Mouse (Mus musculus) testis, adult 2 months (tissue): ENCODE results near the gene Lbp. TPM values are rescaled to one million over a fixed set of nuclear protein-coding genes. Genes with fewer than 3 reads are reported as not detected.

Source experiments
- H3K27ac ChIP-seq: fragments of 200-500 bp; 2 replicates; pipeline ENCODE4 v1.5.1; 2012; ENCODE audit warnings: low read depth, low read length; ENCODE audit not compliant: control insufficient read depth, insufficient read depth
- H3K27me3 ChIP-seq: fragments of 200-500 bp; 2 replicates; pipeline ENCODE4 v1.6.1; 2012; ENCODE audit warnings: mild to moderate bottlenecking, low read length, moderate library complexity; ENCODE audit not compliant: control insufficient read depth, insufficient read depth
- H3K36me3 ChIP-seq: fragments of 200-500 bp; 2 replicates; pipeline ENCODE4 v1.6.1; 2012; ENCODE audit warnings: mild to moderate bottlenecking, low read length; ENCODE audit not compliant: control insufficient read depth, insufficient read depth
- H3K4me1 ChIP-seq: fragments of 200-500 bp; 2 replicates; pipeline ENCODE4 v1.6.1; 2012; ENCODE audit warnings: low read length; ENCODE audit not compliant: control insufficient read depth, insufficient read depth
- H3K4me3 ChIP-seq: fragments of 200-500 bp; 2 replicates; pipeline ENCODE4 v1.5.1; 2012; ENCODE audit warnings: low read depth, mild to moderate bottlenecking, low read length, moderate library complexity, mixed read lengths; ENCODE audit not compliant: control insufficient read depth
- CTCF ChIP-seq: fragments of 200-500 bp; IDR thresholded peaks from 2 replicates; pipeline ENCODE4 v1.5.1; 2012; ENCODE audit warnings: low read depth, mild to moderate bottlenecking, inconsistent platforms, low read length, moderate library complexity; ENCODE audit not compliant: control insufficient read depth, insufficient read depth, insufficient replicate concordance
- POLR2A ChIP-seq: fragments of 200-500 bp; IDR thresholded peaks from 2 replicates; pipeline ENCODE4 v1.6.1; 2012; ENCODE audit warnings: low read depth, mild to moderate bottlenecking, inconsistent platforms, low read length, moderate library complexity; ENCODE audit not compliant: control insufficient read depth
- polyA plus RNA-seq: library from polyadenylated mRNA; depleted of rRNA; stranded (reverse); fragments of >200 nt; gene quantifications from 2 replicates; pipeline ENCODE4 v1.2.3, GENCODE M21; 2012

Lbp gene
- polyA plus RNA-seq, 1 experiment, result 14.9 TPM

DNA sequence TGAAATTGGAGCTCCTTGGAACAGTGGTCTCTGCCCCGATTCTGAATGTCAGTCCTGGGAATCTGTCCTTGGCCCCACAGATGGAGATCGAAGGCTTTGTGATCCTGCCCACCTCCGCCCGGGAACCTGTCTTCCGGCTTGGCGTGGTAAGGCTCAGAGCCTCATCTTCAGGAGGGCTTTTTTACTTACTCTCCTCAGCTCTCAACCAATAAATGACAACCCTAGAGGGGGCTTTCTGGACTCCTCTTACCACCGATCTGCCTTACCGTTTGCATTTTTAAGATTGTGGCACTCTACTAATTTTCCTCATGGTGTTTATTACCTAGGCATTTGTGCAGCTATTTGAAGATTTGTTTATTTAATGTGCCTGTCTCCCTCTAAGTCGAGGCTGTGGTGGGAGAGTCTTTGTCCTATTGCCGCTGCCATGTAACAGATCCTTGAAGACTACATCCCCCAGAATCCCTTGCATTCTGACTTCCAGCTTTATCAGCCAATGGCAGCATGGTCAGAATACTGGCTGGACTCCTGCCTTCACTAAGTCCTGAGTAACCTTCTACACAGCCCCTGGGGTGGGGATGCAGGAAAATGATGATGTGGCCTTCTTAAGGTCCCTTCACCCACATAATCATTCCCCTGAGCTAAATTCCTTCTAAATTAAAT is 18.4 kb downstream of the Lbp start:
- H3K27me3 ChIP-seq, result no peaks in the 10 kb centered on the region
- no peak overlapping the region for H3K27ac ChIP-seq
- H3K4me3 ChIP-seq, result no peak overlapping the region
- H3K36me3 ChIP-seq, result no peaks in the 10 kb centered on the region
- TF ChIP-seq POLR2A (no peak), CTCF (no peak)
- no peaks in the 10 kb centered on the region for H3K4me1 ChIP-seq

- Histone ChIP-seq H3K4me1 (no peaks in the 10 kb centered on the region), H3K27ac (no peak overlapping the region), H3K36me3 (no peaks in the 10 kb centered on the region), H3K27me3 (no peaks in the 10 kb centered on the region), H3K4me3 (no peak overlapping the region)
- TF ChIP-seq POLR2A (no peak), CTCF (no peak)
These were observed 19.3 kb downstream of the Lbp start for GRCm38 (mm10) chr2:158325609-158326008.

GRCm38 (mm10) chr2:158334356-158334755 is 28.1 kb downstream of the Lbp start:
- no peak overlapping the region for H3K27ac ChIP-seq
- no peak overlapping the region for H3K4me3 ChIP-seq
- TF ChIP-seq POLR2A (no peak), CTCF (no peak)
- no peaks in the 10 kb centered on the region for H3K27me3 ChIP-seq
- no peaks in the 10 kb centered on the region for H3K4me1 ChIP-seq
- no peaks in the 10 kb centered on the region for H3K36me3 ChIP-seq

GRCm38 (mm10) chr2:158337698-158338097 is 31.4 kb downstream of the Lbp start:
- Histone ChIP-seq H3K27me3 (no peaks in the 10 kb centered on the region), H3K36me3 (no peaks in the 10 kb centered on the region), H3K27ac (no peak overlapping the region), H3K4me3 (no peak overlapping the region), H3K4me1 (peaks cover 3% of the 10 kb centered on the region; the same call in 1 of the 2 replicates)
- TF ChIP-seq POLR2A (no peak), CTCF (no peak)

DNA sequence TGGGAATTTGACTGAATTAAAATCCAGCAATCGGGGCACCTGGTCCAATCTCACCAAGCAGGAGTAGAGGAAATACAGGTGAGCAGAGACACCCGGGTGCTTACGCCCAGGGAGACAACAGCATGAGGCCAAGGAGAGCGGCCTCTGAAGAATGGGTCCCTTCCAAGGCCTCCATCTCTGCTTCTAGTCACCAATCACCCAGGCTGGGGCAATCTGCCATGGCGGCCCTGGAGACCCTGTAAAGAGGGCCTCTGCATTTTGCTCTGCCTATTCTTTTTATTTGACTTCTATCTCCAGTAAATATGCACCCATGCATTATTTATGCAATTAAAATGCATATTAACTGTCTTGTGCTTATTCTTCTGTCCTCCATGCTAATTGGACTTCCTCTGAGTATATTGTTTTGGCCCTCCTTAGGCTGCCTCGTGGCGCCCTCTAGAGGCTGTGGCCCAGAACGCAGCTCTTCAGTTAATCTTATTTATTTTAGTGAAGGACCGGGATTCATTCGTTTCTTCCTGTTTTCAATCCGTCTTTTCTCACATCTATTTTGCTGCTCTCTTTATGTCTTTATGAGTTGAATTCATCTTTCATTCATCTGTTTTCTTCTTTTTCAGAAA is 33.8 kb downstream of the Lbp start:
- Histone ChIP-seq H3K27ac (no peak overlapping the region), H3K27me3 (no peaks in the 10 kb centered on the region), H3K36me3 (no peaks in the 10 kb centered on the region), H3K4me3 (no peak overlapping the region), H3K4me1 (peaks cover 3% of the 10 kb centered on the region; the same call in 1 of the 2 replicates)
- TF ChIP-seq CTCF (peak; percentile 86; the same call in 1 of the 2 replicates), POLR2A (no peak)

GRCm38 (mm10) chr2:158341324-158341723 is 35.0 kb downstream of the Lbp start:
- TF ChIP-seq POLR2A (no peak), CTCF (no peak)
- H3K4me1 ChIP-seq, result peaks cover 3% of the 10 kb centered on the region; the same call in 1 of the 2 replicates
- no peak overlapping the region for H3K27ac ChIP-seq

DNA sequence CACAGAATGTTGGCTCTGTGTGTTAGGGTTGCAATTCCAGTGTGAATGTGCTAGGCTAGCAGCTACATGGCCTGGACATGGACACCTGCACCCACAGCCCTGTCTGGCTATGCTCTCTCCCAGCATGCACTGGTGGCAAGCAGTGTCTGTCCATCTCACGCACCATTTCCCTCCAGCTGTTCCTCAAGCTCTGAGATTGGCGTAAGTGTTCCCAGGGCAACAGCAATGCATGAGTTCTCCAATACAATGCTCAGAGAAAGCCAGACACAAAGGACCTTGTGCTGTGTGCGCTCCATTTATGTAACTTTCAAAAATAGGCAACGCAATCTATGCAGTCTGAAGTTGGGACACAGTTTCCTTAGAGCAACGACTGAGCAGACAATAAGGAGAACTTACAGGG is 37.2 kb downstream of the Lbp start:
- H3K4me1 ChIP-seq, result peaks cover 3% of the 10 kb centered on the region; the same call in 1 of the 2 replicates
- no peaks in the 10 kb centered on the region for H3K36me3 ChIP-seq
- no peak overlapping the region for H3K27ac ChIP-seq
- TF ChIP-seq POLR2A (no peak), CTCF (no peak)
- no peak overlapping the region for H3K4me3 ChIP-seq
- H3K27me3 ChIP-seq, result no peaks in the 10 kb centered on the region

More at GRCm38 (mm10) chr2:158341324-158341723, 35.0 kb downstream of the Lbp start:
- Histone ChIP-seq H3K4me3 (no peak overlapping the region), H3K36me3 (no peaks in the 10 kb centered on the region), H3K27me3 (no peaks in the 10 kb centered on the region)

DNA sequence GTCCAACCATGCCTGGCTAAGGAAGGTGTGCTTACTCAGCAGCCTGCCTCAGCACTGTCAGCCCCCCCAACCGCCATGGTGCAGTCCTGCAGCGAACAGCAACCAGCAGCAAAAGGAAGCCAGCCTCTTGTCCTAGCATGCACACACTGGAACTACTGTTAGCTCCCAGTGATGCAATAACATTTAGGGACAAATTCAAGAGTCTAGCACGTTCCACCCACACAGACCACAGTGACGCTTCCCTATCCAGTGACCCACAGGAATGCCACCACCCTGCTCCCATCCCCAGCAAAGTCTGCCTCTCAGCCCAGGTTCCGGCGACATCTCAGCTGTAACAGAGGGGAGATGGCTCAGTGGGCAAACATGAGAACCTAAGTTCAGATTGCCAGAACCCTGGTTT is 40.2 kb downstream of the Lbp start:
- Histone ChIP-seq H3K36me3 (no peaks in the 10 kb centered on the region), H3K4me1 (no peaks in the 10 kb centered on the region), H3K27ac (no peak overlapping the region), H3K27me3 (no peaks in the 10 kb centered on the region), H3K4me3 (no peak overlapping the region)
- TF ChIP-seq CTCF (no peak), POLR2A (no peak)
